Mouse (Mus musculus) embryonic facial prominence, embryonic 13.5 days (tissue): Measurements from ENCODE around the gene Sept1. TPM values are rescaled to one million over a fixed set of nuclear protein-coding genes. Genes with fewer than 3 reads are reported as not detected.

Experiments used
- ATAC-seq: fragments of 200-750 bp; cut with Nextera tagmentation; 2 replicates; pipeline ENCODE4 v1.8.0; 2017; ENCODE audit warnings: low read depth; ENCODE audit not compliant: insufficient number of reproducible peaks, insufficient read depth, low FRiP score, low TSS enrichment
- H3K27ac ChIP-seq: fragments of 300-500 bp; sonication (generic); 2 replicates; pipeline ENCODE4 v1.5.1; 2015; ENCODE audit warnings: moderate library complexity, mild to moderate bottlenecking, inconsistent platforms
- H3K27me3 ChIP-seq: fragments of 300-500 bp; sonication (generic); 2 replicates; pipeline ENCODE4 v1.6.1; 2015; ENCODE audit warnings: mild to moderate bottlenecking, inconsistent platforms
- H3K36me3 ChIP-seq: fragments of 300-500 bp; sonication (generic); 2 replicates; pipeline ENCODE4 v1.6.1; 2015; ENCODE audit warnings: mild to moderate bottlenecking, inconsistent platforms
- H3K4me1 ChIP-seq: fragments of 300-500 bp; sonication (generic); 2 replicates; pipeline ENCODE4 v1.6.1; 2015; ENCODE audit warnings: inconsistent platforms
- H3K4me2 ChIP-seq: fragments of 300-500 bp; sonication (generic); 2 replicates; pipeline ENCODE4 v1.6.1; 2015; ENCODE audit warnings: moderate library complexity, mild to moderate bottlenecking, inconsistent platforms
- H3K4me3 ChIP-seq: fragments of 300-500 bp; sonication (generic); 2 replicates; pipeline ENCODE4 v1.5.1; 2015; ENCODE audit warnings: mild to moderate bottlenecking, inconsistent platforms
- H3K9ac ChIP-seq: fragments of 300-500 bp; sonication (generic); 2 replicates; pipeline ENCODE4 v1.6.1; 2015; ENCODE audit warnings: mild to moderate bottlenecking, inconsistent platforms
- H3K9me3 ChIP-seq: fragments of 300-500 bp; sonication (generic); 2 replicates; pipeline ENCODE4 v1.6.1; 2016; ENCODE audit warnings: inconsistent platforms
- whole genome bisulfite sequencing: fragments of 180-500 bp; shearing (Covaris S2); methylation state at CpG from one replicate; pipeline ENCODE4 v1.1.7; 2015; ENCODE audit warnings: mixed read lengths; 5-methylcytosine and 5-hydroxymethylcytosine counted together
- polyA plus RNA-seq: library from polyadenylated mRNA; unstranded; fragments of >200 nt; fragmentation: Nextera tagmentation; extraction: Ambion mirVana; gene quantifications from 2 replicates; pipeline ENCODE4 v1.2.1, GENCODE M21; 2015

The Sept1 gene
- polyA plus RNA-seq, 1 experiment from 2014 or later, result 29.6 TPM

- Histone ChIP-seq H3K9me3 (peaks cover 3% of the 10 kb centered on the region; the same call in 1 of the 2 replicates), H3K9ac (no peak overlapping the region), H3K36me3 (peaks cover 40% of the 10 kb centered on the region), H3K4me3 (no peak overlapping the region), H3K27me3 (no peaks in the 10 kb centered on the region), H3K27ac (no peak overlapping the region), H3K4me2 (no peak overlapping the region), H3K4me1 (peaks cover 14% of the 10 kb centered on the region)
- no peak for ATAC-seq
- WGBS, result 94% methylated on average over 5 of the region's 5 CpGs
These were observed 37.7 kb upstream of the Sept1 start for GRCm38 (mm10) chr7:127270666-127271065.

- 86% methylated on average over 2 of the region's 2 CpGs for WGBS
- Histone ChIP-seq H3K27me3 (no peaks in the 10 kb centered on the region), H3K36me3 (peaks cover 40% of the 10 kb centered on the region), H3K4me3 (no peak overlapping the region), H3K4me2 (no peak overlapping the region), H3K4me1 (peaks cover 14% of the 10 kb centered on the region), H3K9me3 (peaks cover 3% of the 10 kb centered on the region; the same call in 1 of the 2 replicates), H3K27ac (no peak overlapping the region), H3K9ac (no peak overlapping the region)
- ATAC-seq, result no peak
These were observed 37.3 kb upstream of the Sept1 start for GRCm38 (mm10) chr7:127270256-127270655.

- peaks cover 2% of the 10 kb centered on the region; the same call in 1 of the 2 replicates for H3K9me3 ChIP-seq
- no peak overlapping the region for H3K9ac ChIP-seq
- H3K4me1 ChIP-seq, result peaks cover 21% of the 10 kb centered on the region
- no peak overlapping the region for H3K4me2 ChIP-seq
- no peak overlapping the region for H3K4me3 ChIP-seq
- peaks cover 2% of the 10 kb centered on the region for H3K36me3 ChIP-seq
- no peak overlapping the region for H3K27ac ChIP-seq
- H3K27me3 ChIP-seq, result no peaks in the 10 kb centered on the region
- WGBS, result 94% methylated on average over 3 of the region's 3 CpGs
- no peak for ATAC-seq
These were observed 30.6 kb upstream of the Sept1 start for GRCm38 (mm10) chr7:127263526-127263925.

- Histone ChIP-seq H3K9ac (no peak overlapping the region), H3K4me1 (peaks cover 22% of the 10 kb centered on the region), H3K4me3 (no peak overlapping the region), H3K9me3 (no peaks in the 10 kb centered on the region), H3K4me2 (no peak overlapping the region), H3K27ac (no peak overlapping the region), H3K27me3 (no peaks in the 10 kb centered on the region), H3K36me3 (peaks cover 7% of the 10 kb centered on the region; the same call in 1 of the 2 replicates)
- no peak for ATAC-seq
- 78% methylated on average over 10 of the region's 10 CpGs for WGBS
These were observed 29.5 kb upstream of the Sept1 start for GRCm38 (mm10) chr7:127262218-127262961.

GRCm38 (mm10) chr7:127260309-127261111 is 27.6 kb upstream of the Sept1 start, which contains the start of gene Dctpp1:
Gene Dctpp1, minus strand, starts transcription at chr7:127260709.
- peak within 1 kb of the TSS; percentile 71 for H3K4me3 ChIP-seq
- H3K4me1 ChIP-seq, result peaks cover 22% of the 10 kb centered on the region
- ATAC-seq, result peak; percentile 96
- WGBS, result under 1% methylated on average over 50 of the region's 50 CpGs
- H3K4me2 ChIP-seq, result peak within 1 kb of the TSS; percentile 83
- H3K9ac ChIP-seq, result peak within 1 kb of the TSS; percentile 79
- H3K27ac ChIP-seq, result peak within 1 kb of the TSS; percentile 39; the same call in 1 of the 2 replicates
- no peaks in the 10 kb centered on the region for H3K9me3 ChIP-seq
- no peaks in the 10 kb centered on the region for H3K27me3 ChIP-seq
- H3K36me3 ChIP-seq, result peaks cover 23% of the 10 kb centered on the region

GRCm38 (mm10) chr7:127259186-127259905 is 26.4 kb upstream of the Sept1 start:
- Histone ChIP-seq H3K4me3 (peak overlapping the region; percentile 71), H3K4me1 (peaks cover 30% of the 10 kb centered on the region), H3K9ac (peak overlapping the region; percentile 79; the same call in 1 of the 2 replicates), H3K9me3 (no peaks in the 10 kb centered on the region), H3K4me2 (peak overlapping the region; percentile 83), H3K36me3 (peaks cover 23% of the 10 kb centered on the region), H3K27me3 (no peaks in the 10 kb centered on the region), H3K27ac (no peak overlapping the region)
- 72% methylated on average over 8 of the region's 8 CpGs for WGBS
- ATAC-seq, result no peak

GRCm38 (mm10) chr7:127256518-127256917 is 23.6 kb upstream of the Sept1 start:
- Histone ChIP-seq H3K27ac (no peak overlapping the region; the same call in 1 of the 2 replicates), H3K4me2 (no peak overlapping the region), H3K4me3 (no peak overlapping the region), H3K9me3 (no peaks in the 10 kb centered on the region), H3K27me3 (no peaks in the 10 kb centered on the region), H3K9ac (no peak overlapping the region), H3K36me3 (peaks cover 31% of the 10 kb centered on the region), H3K4me1 (peaks cover 35% of the 10 kb centered on the region)
- no peak for ATAC-seq
- 92% methylated on average over 5 of the region's 5 CpGs for WGBS

GRCm38 (mm10) chr7:127255965-127256364 is 23.0 kb upstream of the Sept1 start:
- 96% methylated on average over 2 of the region's 2 CpGs for WGBS
- no peak overlapping the region for H3K4me2 ChIP-seq
- no peak for ATAC-seq
- no peak overlapping the region for H3K27ac ChIP-seq
- H3K9me3 ChIP-seq, result no peaks in the 10 kb centered on the region
- H3K36me3 ChIP-seq, result peaks cover 36% of the 10 kb centered on the region
- no peak overlapping the region for H3K9ac ChIP-seq
- peaks cover 31% of the 10 kb centered on the region for H3K4me1 ChIP-seq
- H3K4me3 ChIP-seq, result no peak overlapping the region
- no peaks in the 10 kb centered on the region for H3K27me3 ChIP-seq

GRCm38 (mm10) chr7:127255008-127255407 is 22.1 kb upstream of the Sept1 start:
- no peaks in the 10 kb centered on the region for H3K27me3 ChIP-seq
- H3K9ac ChIP-seq, result peak overlapping the region; percentile 82
- peak overlapping the region; percentile 91 for H3K27ac ChIP-seq
- no peaks in the 10 kb centered on the region for H3K9me3 ChIP-seq
- peak overlapping the region; percentile 61 for H3K4me3 ChIP-seq
- WGBS, result 30% methylated on average over 4 of the region's 4 CpGs
- H3K4me2 ChIP-seq, result peak overlapping the region; percentile 86
- no peak for ATAC-seq
- peaks cover 28% of the 10 kb centered on the region for H3K4me1 ChIP-seq
- H3K36me3 ChIP-seq, result peaks cover 43% of the 10 kb centered on the region

GRCm38 (mm10) chr7:127253821-127254769 is 21.2 kb upstream of the Sept1 start:
- H3K27ac ChIP-seq, result peak overlapping the region; percentile 91
- H3K4me3 ChIP-seq, result peak overlapping the region; percentile 61
- H3K9me3 ChIP-seq, result no peaks in the 10 kb centered on the region
- H3K4me1 ChIP-seq, result peaks cover 19% of the 10 kb centered on the region
- peak overlapping the region; percentile 86 for H3K4me2 ChIP-seq
- H3K9ac ChIP-seq, result peak overlapping the region; percentile 82
- H3K36me3 ChIP-seq, result peaks cover 53% of the 10 kb centered on the region
- peak; percentile 88 for ATAC-seq
- no peaks in the 10 kb centered on the region for H3K27me3 ChIP-seq
- under 1% methylated on average over 136 of the region's 136 CpGs for WGBS
